Mouse (Mus musculus): Measurements from ENCODE around the gene Ifit2.

DNA sequence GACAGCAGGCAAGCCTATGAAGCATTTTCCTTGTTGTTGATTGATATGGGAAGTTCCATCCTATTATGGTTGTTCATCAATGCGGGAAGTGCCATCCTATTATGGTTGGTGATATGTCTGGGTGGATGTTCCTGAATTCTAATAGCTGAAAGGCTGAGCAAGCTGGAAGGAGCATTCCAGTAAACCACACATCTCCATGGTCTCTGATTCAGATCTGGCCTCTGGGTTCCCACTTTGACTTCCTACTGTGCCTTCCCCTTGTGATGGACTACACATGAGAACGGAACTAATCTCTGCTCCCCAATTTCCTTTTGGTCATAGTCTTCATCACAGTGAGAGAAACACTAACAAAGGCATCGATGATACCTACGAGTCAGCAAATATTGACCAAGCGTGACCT, 70.4 kb downstream of the Ifit2 start:
- TF ChIP-seq CTCF (IDR thresholded peaks at IDR 0.05; ENCODE audit: borderline replicate concordance, extremely low read depth, insufficient read depth, insufficient read length) (no peak), POLR2A (IDR thresholded peaks at IDR 0.05; ENCODE audit: borderline replicate concordance, extremely low read depth, insufficient read depth, insufficient read length, poor library complexity, severe bottlenecking) (no peak)
